Mouse (Mus musculus) heart, postnatal 4 days (tissue): ENCODE data around the gene Zfp628. TPM values are rescaled to one million over a fixed set of nuclear protein-coding genes. Genes with fewer than 3 reads are reported as not detected.
"Not testable (repeated sequence)": the region's sequence is repeated elsewhere in the genome, so short reads cannot be mapped to it uniquely, and the experiment has no call there.

Experiments used
- DNase-seq: peaks from one replicate; pipeline ENCODE4 v3.0.0; 2021
- total RNA-seq, 2 experiments: library from RNA; stranded (reverse); gene quantifications; 2 replicates each; pipeline ENCODE4 v1.2.3; 2021

Gene Zfp628
- total RNA-seq: 10 to 100 TPM; 14.7 to 16.7 TPM

DNA sequence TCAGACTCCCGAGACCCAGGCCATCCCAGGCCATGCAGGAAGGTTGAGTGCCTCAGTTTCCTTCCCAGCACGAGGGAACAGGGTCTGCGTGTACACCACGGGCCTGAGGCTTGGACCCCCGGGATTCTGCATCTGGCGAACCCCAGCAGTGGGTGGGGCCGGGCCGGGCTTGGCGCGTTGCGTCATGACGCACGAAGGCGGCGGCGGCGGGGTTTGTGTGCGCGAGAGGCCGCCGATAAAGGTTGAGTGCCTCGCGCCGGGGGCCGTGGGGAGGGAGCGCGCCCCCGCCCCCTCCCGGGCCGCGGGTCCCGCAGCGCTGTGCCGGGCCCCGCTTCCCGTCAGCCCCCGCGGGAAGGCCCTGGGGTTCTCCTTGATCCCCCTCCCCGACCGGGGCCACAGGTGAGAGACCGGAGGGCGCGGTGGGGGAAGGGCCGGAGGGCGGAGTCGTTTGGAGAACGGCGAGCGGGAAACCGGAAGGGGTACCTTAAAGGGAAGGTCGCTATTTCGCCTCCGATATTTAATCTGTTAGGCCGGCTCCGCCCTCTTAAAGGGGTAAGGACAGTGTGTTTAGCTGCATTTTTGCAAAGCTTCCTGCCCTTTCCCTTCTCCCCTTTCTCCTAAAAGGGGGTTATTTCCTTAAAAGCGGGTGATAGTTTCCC is at the start of gene Zfp628:
Gene Zfp628 (plus strand): TSS at position 211 of the 659 bp plus-strand sequence.
- DNase-seq: peak; percentile 95

DNA sequence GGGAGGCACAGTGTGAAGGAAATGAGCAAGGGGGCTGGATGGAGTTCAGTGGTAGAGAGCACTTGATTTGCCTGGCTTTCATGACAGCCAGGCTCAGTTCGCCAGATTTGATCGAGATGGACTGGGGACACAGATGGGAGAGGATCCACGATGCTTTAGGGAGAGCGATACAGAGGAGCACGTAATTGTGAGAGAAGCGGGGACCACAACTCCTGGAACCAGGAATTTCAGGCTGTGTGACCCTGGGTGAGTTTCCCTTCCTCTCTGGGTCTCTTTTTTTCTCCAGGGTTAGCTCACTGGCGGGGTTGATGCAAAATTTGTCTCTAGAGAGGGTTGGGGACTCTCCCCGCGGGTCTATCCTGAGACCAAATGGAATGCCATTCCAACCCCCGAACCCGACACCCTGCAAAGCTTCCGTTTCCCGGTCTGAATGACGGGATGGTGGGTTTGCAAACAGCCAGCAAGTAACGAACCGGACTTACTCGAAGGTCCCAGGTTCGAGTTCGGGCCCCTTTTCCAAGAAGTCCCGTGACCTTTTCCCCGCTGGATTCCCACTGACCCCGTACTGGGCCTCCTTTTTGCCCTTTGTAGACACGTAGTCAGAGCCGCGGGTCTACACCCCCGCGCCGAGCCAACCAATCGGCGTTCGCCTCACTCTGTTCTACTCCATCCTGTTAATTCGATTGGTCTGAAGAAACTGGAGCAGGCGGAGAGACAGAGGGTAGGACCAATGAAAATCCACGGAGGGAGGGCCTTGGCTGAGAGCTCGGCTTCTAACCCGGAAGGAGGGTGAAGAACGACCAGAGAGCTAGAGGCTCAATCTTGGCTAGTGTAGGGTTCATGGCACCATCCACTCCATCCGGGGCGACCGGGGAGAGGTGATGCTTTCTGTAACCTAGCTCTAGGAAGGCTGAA is 49.2 kb upstream of the Zfp628 start:
- DNase-seq: peak; percentile 98

DNA sequence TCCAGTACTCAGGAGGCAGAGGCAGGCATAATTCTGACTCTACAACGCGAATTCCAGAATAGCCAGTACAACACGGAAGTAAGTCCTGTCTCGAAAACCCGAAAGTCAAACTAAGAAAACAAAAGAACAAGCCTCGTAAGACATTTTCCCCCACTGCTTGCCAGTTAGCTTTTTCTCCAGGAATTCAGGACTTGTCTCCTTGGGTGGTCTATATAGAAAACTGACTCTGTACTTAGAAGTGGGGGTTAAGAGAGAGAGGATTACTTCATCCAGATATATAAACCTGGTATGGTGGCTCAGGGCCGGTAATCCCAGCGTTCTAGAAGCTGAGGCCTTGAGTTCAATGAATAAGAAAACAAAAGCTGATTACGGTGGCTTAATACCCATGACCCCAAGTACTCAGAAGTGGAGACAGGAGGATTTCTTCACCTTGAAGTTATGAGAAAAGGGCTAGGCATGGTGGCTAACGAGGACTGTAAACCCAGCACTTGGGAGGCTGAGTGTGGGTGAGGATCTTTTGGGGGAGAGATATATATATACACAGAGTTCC is 48.3 kb upstream of the Zfp628 start:
- no peak for DNase-seq

DNA sequence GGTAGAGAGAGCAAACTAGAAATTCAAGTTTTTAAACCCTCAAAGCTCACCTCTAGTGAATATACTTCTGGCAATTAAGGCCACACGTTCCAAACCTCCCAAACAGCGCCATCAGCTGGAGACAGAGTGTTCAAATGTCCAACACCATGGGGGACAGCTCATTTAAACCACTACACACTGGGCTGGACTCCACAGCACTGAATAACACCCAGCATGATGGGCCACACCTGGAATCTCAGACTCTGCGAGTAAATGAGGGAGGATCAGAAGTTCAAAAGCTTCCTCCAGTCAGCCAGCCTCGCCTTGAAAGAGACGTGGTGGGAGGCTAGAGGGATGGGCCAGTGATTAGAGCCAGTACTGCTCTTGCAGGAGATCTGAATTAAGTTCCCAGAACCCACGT is 44.9 kb upstream of the Zfp628 start, which contains the start of gene Isoc2b:
Gene Isoc2b (minus strand): TSS at position 126 of the 400 bp plus-strand sequence.
- no peak for DNase-seq

DNA sequence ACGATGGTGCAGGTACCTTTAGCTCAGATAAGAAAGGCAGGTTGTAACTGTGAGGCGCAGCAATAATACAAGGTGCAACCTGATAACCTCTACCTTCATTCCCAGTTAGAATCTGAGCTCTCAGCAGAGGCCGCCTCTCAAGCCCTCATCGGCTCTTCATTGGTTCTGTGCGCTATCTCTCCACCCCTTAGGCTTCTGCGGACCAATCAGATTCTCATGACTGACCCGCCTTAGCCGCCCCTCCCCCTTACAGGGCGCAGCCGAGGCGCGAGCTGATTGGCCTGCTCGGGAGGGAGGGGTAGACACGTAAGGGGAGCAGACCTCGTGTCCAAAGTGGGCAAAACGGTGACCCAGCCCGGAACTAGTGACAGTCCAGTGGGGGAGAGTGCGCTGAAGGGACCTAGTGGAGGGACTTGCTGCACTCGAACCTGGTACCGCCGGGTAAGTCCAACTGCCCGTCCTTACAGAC is 38.2 kb upstream of the Zfp628 start, which contains the start of gene Isoc2a:
Gene Isoc2a (plus strand): TSS at position 401 of the 469 bp plus-strand sequence.
- DNase-seq: peak; percentile 90

DNA sequence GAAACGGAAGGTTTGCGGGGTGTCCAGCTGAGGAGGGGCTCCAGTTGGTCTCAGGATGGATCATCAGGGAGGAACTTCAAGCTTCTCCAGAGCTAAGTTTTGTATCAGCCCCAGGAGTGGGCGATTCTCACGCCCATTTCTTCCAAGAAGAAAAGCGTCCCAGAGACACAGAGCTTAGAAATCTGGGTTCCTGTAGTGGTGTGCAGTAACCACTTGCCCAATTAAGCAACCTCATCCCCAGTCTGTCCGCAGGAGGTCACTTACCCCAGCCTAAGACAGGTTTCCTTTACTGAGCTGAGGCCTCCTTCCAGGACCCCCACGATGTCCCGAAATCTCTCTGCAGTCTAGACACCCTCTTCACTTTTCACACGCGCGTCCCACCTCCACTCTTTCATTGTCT is 37.8 kb upstream of the Zfp628 start:
- no peak for DNase-seq

DNA sequence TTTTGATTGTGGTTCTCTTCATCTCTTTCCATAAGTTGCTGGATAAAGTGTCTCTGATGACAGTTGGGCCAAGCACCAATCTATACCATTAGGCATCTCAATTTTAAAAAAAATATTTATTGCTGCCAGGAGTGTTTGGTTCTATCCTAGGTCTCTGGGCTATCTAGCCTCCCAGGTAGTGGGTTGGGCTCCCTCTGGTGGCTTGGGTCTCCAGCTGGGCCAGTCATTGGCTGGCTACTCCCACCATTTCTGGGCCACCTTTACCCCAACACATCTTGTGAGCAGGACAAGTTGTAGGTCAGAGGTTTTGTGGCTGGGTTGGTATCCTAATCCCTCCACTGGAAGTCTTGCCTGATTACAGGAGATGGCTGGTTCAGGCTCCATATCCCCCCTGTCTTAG is 36.8 kb upstream of the Zfp628 start:
- no peak for DNase-seq

DNA sequence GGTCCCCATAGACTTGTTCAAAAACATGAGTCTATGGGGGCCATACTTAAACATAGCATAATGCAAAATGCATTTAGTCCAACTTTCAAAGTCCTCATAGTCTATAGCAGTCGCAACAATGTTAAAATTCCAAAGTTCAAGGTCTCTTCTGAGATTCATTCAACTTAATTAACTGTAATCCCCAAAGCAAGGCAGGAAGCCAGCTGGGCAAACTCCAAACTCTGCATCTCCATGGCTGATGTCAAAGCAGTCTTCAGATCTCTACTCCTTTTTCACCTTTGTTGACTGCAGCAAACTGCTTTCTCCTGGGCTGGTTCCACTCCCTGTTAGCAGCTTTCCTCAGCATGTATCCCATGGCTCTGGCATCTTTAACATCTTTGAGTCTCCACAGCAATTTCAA is 36.0 kb upstream of the Zfp628 start:
- DNase-seq: not testable (repeated sequence)

DNA sequence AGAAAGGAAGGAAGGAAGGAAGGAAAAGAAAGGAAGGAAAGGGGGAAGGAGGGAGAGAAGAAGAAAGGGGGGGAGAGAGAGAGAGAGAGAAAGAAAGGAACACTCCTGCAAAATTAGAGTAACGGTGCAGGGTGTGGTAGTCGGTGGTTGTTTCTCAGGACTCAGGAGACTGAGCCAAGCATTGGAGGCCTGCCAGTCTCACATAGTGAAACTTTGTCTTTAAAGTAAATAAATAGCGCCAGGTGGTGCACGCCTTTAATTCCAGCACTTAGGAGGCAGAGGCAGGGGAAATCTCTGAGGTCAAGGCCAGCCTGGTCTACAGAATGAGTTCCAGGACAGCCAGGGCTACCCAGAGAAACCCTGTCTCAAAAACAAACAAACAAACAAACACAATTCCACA is 28.3 kb upstream of the Zfp628 start:
- no peak for DNase-seq

DNA sequence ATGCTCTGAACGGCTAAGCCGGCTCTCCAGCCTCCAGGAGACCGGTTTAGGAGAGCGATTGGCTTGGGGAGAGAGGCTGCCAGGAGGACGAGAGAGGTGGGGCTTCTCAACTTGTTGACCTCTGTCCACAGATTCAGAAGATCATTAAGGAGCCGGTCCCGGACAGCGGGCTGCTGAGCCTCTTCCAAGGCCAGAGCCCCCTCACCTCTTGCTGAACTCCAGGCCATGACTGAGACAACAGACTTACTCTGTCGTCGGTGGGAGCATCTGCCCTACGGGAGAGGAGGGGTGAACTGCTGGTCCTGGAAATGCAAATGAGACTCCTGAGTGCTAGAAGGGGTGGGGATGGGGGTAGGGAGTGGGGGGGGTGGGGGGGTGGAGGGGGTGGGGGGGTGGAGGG is 19.8 kb upstream of the Zfp628 start:
- no peak for DNase-seq

DNA sequence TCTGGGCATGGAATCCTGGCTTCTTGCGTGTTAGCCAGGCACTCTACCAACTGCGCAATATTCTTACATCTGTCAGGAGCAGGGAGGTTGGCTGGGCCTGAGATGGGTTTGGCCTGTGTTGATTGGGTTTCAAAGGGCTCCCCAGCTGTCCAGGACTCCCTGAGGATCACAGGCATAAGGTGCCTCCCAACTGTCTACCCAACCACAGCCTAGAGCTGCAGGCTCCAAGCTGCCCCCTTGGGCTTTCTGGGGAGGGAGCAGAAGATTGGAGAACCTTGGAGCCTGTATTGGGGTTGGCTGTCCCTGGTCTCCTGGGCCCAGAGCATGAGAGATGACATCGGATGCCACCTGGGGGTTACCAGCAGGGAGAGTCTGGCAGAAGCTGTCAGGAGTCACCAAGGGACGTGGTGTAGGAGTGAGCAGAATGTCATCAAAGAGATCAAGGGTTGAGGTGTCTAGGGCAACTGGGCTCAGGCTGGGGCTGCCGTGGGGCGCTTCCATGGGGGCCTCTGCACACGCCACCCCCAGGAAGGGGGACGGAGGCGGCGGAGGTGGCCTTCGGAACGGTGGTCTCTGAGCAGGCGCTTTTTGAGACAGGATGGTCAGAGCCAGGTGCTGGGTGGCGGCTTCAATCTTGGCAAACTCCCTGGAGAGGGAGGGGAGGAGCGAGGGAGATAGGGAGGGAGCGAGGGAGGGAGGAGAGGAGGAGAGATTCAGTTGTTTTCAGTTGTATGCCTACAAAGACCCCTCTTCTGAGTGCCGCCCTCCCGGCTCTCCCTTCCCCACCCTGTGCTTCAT is 16.0 kb upstream of the Zfp628 start:
- no peak for DNase-seq

DNA sequence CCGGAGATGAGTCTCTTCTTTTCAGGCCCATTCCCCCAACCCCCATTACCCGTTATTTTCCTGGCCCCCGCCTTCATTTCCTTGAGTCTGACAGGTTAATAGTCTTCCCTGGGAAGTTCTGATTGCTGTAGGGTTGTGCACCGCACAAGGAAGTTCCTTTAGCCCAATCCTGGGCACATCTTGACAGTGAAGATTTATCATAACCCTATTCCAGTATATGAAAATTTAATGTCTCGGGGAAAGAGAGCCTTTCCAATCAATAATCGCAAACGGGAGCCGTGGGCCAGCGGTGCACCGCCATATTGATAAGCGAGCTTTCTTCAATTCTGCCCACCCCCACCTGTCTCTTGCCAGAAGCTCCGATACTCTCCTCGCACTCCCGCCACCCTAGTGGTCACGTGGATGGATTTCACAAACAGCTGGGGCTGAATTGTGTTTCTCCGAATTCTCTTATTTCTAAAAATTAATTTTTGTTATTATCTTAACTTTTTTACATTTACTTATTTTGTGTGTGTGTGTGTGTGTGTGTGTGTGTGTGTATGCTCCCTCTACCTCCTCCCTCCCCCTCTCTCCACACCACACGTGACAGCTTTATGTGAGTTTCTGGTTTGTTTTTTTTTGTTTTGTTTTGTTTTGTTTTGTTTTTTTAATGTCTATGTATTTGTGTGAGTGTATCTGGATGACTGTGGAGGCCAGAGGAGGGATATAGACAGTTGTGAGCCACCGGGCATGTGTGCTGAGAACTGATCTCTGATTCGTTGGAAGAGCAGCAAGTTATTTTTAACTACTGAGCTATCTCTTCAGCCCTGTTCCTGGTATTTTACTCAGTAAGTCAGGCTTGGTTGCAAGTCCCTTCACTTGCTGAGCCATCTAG is 15.1 kb upstream of the Zfp628 start:
- no peak for DNase-seq

DNA sequence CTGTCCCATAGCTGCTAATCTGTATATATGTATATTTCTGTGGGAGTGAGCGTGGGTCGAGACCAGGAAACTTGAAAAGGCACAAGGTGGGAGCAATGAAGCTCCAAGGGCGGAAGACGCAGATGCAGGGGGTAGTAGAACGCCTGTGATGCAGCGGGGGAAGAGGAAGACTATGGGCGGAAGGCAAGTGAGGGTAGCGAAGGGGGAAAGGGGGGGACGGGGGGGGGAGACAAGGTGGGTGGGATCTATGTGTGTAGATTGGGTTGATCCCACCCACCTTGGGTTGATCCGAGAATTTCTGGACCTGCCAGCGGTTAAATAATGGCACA is 14.5 kb upstream of the Zfp628 start:
- no peak for DNase-seq

DNA sequence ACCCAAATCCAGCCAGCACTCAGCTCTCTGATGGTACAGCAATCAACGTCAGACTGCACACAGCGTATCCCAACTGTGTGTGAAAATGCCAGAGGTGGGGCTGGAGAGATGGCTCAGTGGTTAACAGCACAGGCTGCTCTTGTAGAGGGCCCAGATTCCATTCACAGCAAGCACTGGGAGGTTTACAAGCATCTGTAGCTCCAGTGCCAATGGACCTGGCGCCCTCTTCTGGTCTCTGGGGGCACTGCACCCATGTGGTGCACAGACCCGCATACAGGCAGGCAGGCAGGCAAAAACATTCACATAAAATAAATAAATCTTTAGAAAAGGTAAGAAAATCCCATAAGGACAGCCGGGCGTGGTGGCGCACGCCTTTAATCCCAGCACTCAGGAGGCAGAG is 13.8 kb upstream of the Zfp628 start:
- peak; percentile 63 for DNase-seq

DNA sequence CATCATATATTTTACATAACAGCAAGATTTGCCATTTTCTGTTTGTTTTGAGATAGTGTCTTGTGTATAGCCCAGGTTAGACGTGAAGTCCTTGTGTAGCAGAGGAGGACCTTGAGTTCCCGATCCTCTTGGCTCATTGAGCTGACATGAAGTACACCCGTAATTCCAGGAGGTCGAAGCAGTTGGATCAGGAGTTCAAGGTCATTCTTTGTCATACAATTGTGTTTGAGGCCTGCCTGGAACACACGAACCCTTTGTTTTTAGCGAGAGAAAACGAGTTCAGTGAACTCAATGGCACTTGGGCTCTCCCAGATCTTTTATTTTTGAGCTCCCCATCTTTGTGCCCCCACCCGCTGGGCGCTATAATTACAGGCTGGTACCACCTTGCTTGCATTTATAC is 12.6 kb upstream of the Zfp628 start:
- DNase-seq: no peak

DNA sequence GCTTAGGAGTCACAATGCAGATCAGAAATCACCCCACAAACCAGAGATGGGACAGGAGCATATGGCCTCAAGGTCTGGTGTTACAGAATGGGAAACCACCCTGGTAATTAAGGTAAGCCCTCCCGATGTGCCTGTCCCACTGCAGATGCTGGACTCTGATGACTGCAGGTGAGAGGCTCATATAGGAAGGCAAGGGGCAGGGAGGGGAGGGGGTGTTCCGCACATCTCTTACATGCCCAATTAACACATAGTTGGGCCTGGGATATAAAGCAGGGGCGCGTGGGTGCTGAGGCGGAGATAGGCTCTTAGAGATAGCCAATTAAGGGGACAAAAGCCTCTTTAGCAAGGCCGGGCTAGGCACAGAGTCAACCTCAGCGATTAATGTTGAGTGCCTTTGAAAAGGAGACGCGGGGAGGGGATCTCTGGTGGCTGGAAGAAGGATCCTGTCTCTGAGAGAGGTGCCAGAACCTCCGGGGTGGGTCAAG is 8.5 kb upstream of the Zfp628 start, which contains the start of gene Gm36210:
Gene Gm36210 (minus strand): TSS at position 51 of the 485 bp plus-strand sequence.
- DNase-seq: no peak

DNA sequence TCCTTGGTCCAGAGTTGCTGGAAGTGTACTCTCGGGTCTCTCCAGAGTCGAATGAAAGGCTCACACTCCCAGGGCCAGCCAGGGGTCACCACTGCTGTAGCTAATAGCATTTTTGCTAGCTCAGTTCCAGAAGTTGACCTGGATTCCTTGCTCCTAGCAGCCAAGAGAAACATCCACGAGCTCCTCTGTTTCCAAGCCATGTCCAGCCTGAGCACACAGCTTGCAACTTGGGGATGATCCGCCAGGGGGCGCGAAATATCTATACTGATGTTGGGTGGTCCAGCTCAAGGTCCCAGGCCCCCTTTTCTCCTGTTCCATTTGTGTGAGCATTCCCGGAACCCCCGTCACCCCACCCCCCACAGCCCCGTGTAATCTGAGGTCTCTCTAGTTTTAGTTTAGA is 3.5 kb upstream of the Zfp628 start:
- peak; percentile 82 for DNase-seq

DNA sequence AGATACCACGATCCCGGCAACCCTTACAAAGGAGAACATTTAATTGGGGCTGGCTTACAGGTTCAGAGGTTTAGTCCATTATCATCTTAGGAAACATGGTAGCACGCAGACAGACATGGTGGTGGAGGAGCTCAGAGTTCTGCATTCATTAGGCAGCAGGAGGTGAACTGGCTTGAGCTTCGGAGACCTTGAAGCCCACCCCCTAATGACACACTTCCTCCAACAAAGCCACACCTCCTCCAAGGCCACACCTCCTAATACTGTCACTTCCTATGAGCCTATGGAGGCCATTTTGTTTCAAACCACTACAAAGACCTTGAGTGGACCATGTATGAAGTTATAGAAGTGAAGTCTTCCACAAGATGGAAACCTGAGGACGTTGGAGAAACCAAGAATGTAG is 2.8 kb upstream of the Zfp628 start:
- DNase-seq: no peak

DNA sequence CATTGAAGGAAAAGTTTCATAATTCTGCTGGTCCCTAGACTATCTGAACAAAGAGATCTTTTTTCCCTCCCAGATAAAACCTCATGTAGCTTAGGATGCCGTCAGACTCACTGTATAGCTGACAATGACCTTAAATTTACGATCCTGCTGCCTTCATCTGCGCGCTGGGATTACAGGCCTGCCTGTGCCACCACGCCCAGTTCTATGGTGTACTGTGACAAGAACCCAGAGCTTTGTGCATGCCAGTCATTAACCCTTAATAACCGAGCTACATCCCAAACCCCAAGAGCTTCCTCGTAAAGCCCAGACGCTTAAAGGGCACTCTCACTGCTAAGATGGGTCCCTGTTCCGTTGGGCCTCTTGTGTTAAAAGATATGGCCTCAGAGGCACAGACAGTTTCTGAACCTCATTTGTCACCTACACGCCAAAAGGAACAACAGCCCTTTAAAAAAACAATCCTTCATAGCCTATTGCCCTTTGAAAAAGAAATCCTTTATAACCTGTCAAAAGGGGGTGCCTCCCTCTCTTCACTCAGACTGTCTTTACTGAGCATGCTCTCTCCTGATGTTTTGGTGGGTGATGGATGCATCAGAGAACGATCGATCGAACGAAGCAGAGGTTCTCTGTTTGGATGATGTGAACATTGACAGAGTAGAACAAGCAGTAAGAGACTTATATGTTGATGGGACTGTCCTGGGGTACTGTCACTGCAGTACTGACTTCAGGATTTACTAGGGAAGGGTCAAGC is 826 bp downstream of the Zfp628 start:
- DNase-seq: no peak

DNA sequence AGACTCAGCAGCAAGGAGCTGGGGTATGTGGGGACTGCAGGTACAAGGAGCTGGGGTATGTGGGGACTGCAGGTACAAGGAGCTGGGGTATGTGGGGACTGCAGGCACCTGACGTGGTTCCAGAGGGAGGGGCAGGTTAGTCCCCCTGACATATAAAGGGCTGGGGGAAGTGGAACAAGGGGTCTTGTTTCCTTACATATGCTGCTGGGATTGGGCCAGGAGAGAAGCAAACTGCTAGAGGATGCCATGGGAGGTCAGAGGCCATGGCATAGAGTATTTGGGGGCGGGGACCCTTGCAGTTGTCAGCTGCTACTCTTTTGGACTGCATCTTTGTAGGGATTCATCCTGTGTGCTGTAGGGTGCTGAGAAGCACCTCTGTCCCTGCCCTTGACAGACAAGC is 2.5 kb downstream of the Zfp628 start:
- DNase-seq: no peak

DNA sequence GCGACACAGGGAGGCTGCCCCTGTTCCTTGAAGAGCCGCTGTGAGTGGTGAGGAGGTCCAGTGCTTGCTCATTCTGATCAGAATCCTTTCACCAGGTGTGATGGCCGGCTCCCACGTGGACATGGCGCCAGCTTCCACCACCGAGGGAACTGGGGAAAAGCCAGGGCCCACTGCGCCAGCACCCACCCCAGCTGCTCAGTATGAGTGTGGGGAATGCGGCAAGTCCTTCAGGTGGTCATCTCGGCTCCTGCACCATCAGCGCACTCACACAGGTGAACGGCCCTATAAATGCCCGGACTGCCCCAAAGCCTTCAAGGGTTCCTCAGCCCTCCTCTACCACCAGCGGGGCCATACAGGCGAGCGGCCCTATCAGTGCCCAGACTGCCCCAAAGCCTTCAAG is 3.7 kb downstream of the Zfp628 start:
- DNase-seq: no peak
